Mouse (Mus musculus): ENCODE results near the gene Pitpnm1.
"Not testable (repeated sequence)": the region's sequence is repeated elsewhere in the genome, so short reads cannot be mapped to it uniquely, and the experiment has no call there.

Gene Pitpnm1

GRCm38 (mm10) chr19:4135229-4135962, 35.6 kb downstream of the Pitpnm1 start:
- intact Hi-C loops (cut with DNase I) = not testable (repeated sequence)

- intact Hi-C loops (cut with DNase I) = not testable (repeated sequence)
Measured at GRCm38 (mm10) chr19:4135963-4136345, 36.2 kb downstream of the Pitpnm1 start.

DNA sequence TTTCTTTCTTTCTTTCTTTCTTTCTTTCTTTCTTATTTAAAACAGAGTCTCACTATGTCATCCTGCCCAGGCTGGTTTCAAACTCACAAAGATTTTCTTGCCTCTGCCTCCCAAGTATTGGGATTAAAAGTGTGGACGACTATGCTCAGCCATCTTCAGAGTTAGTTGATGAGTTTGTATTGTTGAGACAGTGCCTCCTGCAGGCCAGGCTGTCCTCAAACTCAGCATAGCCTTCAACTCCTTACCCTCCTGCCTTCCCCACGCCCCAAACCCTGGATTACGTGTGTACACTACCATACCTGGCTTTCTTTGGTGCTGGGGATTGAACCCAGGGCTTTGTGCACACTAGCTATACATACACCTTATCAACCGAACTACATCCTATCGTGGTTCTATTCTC, 36.7 kb downstream of the Pitpnm1 start:
- intact Hi-C loops (cut with DNase I) = no loop called here

- intact Hi-C loops (cut with DNase I) = no loop called here
Measured at GRCm38 (mm10) chr19:4137913-4138312, 38.1 kb downstream of the Pitpnm1 start.

DNA sequence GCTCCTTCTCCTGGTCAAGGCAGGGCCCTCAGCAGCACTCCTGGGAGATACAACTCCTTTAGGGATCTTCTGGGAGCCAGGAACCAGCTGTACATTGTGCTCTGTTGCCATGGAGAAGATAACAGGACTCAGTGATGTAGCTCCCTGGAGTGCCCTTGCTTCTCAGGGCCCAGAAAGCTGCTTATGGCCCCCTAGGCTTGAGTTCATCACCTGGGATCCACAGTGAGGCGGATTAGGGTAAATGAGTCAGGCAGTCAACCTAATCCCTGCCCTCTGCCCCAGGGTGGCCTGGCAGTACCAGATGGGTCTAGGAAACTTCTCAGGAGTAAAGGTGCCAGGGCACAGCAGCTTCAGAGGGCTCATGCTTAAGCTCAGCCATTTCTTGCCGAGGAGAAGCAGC, 39.6 kb downstream of the Pitpnm1 start, which contains the start of gene Gpr152:
Gpr152 (plus strand) TSS at position 342 of the 400 bp plus-strand sequence.
- intact Hi-C loops (cut with DNase I) = no loop called here

DNA sequence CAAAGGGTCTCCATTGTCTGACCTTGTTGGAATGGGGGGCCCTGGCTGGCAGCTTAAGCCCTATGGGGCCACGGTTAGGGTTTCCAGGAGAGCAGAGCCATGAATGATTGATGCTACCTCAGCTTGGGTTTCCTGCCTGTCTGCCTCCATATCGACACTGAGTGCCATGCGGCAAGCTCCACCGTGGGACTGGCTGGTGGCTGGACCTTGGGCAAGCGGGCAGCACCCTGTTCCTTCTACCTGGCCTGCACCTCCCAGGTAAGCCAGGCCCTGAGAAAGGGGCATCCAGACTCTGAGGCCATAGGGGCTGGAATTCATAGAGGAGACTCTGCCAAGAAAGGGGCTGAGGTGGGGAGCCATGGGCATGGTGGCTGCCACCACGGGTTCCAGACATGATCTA, 40.3 kb downstream of the Pitpnm1 start:
- intact Hi-C loops (cut with DNase I) = loop anchor here (5.0 kb wide), 1 partner anchor 38 kb away; no protein-coding TSS in a partner anchor

GRCm38 (mm10) chr19:4142416-4143173, 42.8 kb downstream of the Pitpnm1 start:
- intact Hi-C loops (cut with DNase I) = loop anchor here (5.0 kb wide), 1 partner anchor 40 kb away; no protein-coding TSS in a partner anchor

DNA sequence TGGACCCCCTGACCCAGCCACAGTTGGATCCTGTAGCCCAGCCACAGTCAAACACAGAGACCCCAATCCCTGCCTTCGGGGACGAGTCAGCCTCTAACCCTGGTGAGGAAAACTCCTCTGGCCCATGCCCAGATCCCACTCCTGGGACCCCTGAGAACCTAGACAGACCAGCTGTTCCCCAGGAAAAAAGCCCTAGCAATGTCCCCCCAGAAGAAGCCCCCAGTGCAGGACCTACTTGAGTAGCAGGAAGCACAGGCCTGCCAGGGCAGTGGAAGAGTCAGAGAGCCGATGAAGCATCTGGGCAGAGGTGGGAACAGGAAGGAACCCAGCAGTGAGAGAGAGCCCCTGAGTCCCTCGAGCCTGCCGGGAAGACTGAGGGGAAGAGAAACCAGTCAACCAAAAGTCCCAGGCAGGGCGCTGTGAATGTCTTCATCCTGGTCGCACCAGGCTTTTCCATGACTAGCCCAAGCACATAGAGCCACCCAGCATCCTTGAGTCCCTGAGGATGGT, 44.0 kb downstream of the Pitpnm1 start, which contains the start of gene Cabp4:
Cabp4 (minus strand) TSS at position 275 of the 510 bp plus-strand sequence.
- intact Hi-C loops (cut with DNase I) = loop anchor here (5.0 kb wide), 1 partner anchor 42 kb away; no protein-coding TSS in a partner anchor

GRCm38 (mm10) chr19:4144550-4145498, 45.0 kb downstream of the Pitpnm1 start:
- intact Hi-C loops (cut with DNase I) = loop anchor here (5.0 kb wide), 1 partner anchor 43 kb away; no protein-coding TSS in a partner anchor

DNA sequence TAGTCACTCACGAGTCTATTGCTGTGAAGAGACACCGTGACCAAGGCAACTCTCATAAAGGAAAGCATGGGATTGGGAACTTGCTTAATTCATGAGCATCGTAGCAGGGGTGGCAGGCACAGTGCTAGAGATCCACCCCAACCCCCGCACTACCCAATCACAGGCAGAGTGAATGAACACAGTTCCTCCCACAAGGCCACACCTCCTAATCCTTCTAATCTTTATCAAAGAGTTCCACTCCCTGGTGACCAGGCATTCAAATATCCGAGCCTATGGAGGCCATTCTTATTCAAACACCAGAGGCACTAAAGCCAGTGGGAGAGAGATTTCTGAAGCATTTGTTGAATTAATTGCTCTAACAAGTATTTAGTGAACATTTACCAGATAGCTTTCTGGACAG, 46.1 kb downstream of the Pitpnm1 start:
- intact Hi-C loops (cut with DNase I) = loop anchor here (2.0 kb wide), 1 partner anchor 19 kb away; no protein-coding TSS in a partner anchor

- intact Hi-C loops (cut with DNase I) = loop anchor here (2.0 kb wide), 1 partner anchor 20 kb away; no protein-coding TSS in a partner anchor
Measured at GRCm38 (mm10) chr19:4146366-4147021, 46.7 kb downstream of the Pitpnm1 start.

GRCm38 (mm10) chr19:4147022-4147405, 47.2 kb downstream of the Pitpnm1 start:
- intact Hi-C loops (cut with DNase I) = loop anchor here (2.0 kb wide), 1 partner anchor 20 kb away; no protein-coding TSS in a partner anchor

DNA sequence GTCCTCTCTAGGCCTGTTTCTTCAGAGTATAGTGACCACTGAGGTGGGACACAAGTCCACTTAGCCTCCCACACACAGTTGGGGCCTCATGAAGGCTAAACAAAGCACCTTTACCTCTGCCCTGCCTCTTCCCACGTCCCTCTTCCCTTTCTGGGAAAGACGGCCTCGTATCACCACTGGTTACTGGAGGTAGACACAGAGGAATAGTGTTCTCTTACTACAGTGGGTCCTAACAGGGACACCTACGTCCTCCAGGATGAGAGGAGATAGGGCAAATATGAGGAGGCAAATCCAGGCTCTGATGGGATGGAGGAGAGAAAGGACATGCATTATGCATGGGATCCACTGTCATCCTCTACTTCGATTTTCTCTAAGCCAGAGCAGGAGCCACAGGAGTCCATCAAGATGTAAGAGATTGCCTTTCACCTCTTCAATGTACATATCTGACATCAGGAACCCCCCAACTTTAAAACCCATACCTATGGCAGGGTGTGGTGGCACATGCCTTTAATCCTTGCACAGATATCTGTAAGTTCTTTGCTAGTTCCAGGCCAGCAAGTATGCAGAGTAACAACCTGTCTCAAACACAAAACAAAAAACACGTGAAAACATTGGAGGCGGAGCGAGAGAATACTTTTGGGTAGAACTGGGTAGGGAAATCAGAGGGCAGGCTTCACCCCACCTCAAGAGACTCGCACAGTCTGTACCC, 48.1 kb downstream of the Pitpnm1 start:
- intact Hi-C loops (cut with DNase I) = loop anchor here (2.0 kb wide), 1 partner anchor 21 kb away; no protein-coding TSS in a partner anchor

- intact Hi-C loops (cut with DNase I) = no loop called here
Measured at GRCm38 (mm10) chr19:4148491-4148806, 48.7 kb downstream of the Pitpnm1 start, which contains the start of gene Coro1b. Coro1b (plus strand) TSS chr19:4148619.

DNA sequence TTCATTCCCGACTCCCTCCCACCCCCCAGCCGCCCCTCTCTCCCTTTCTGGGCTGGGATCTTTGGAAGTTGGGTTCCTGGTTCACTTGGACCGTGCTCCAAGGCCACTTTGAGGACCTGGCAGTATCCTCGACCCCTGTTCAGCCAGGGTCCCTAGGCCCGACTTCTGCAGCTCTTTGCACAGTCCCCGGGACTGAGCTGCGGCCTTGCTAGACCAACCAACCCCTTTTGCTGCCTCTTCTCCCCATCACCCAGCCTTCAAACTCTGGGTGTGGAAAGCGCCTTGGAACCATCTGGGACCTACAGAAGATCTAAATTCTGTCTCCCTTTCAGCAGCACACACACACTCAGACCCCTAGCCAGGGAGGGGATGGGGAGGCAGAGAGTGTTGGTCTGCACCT, 49.0 kb downstream of the Pitpnm1 start:
- intact Hi-C loops (cut with DNase I) = no loop called here

- intact Hi-C loops (cut with DNase I) = no loop called here
Measured at GRCm38 (mm10) chr19:4149283-4149682, 49.5 kb downstream of the Pitpnm1 start.

GRCm38 (mm10) chr19:4149764-4150461, 50.1 kb downstream of the Pitpnm1 start:
- intact Hi-C loops (cut with DNase I) = no loop called here

DNA sequence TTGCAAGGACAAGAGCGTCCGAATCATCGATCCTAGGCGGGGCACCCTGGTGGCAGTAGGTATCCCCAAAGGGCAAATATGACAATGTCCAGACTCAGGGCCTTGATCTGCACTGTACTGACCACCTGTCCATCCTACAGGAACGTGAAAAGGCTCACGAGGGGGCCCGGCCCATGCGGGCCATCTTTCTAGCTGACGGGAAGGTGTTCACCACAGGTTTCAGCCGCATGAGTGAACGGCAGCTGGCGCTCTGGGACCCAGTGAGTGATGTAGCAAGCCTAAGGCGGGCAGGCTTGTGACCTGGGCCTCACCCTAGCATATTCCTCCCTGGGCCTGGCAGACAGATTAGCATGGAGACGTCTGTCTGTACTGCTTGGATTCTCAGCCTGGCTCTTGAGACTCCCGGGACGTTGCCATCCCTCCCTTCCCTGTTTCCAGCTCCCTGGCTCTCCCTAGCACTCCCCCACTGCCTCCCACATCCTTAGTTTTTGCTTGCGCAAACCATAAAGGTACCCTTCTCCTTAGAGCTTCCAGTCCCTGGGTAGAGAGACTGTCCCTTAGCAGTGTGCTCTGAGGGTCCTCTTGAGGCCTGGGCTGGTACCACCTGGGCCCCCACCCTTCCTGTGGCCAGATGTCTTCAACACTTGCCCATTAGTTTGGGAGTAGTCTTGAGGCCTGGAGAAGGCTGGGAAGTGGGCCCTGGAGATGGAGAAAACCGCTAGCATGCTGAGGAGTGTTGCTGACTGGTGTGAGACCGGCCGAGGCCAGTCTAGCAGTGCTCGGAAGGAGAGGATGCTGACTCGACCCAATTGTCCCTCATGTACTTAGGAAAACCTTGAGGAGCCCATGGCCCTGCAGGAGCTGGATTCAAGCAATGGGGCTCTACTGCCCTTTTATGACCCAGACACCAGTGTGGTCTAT, 51.0 kb downstream of the Pitpnm1 start:
- intact Hi-C loops (cut with DNase I) = no loop called here

Measured in adrenal gland (tissue).